Mouse (Mus musculus): ENCODE results near the gene Farp1. TPM values are rescaled to one million over a fixed set of nuclear protein-coding genes. Genes with fewer than 3 reads are reported as not detected.

Farp1 gene
- total and polyA plus RNA-seq, 3 experiments, result 0.01 to 0.27 TPM; not detected in 1

DNA sequence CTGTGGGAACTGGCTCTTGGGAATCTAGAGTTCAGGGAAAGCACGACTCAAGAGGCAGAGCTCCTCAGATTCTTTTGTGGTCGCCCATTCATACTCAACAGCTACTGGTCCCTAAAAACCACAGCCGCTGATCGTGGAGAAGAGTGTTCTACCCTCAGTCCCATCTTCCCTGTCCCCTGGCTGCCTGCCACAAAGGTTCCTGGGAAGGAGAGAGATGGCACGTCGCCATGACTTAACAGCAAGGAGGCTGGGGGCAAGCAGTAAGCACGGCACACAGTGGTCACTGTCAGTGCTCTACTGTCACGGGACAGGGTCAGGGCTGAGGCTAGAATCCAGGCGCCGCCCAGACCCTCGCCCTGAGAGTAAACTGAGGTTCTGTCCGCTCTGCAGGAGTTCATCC lies 240.0 kb downstream of the Farp1 start:
- no peak overlapping the region for H3K4me3 ChIP-seq (ENCODE audit: low read depth, low read length)
- TF ChIP-seq CTCF (IDR thresholded peaks at IDR 0.05; ENCODE audit: low read depth, low read length) (no peak), TAL1 (conservative IDR thresholded peaks at IDR 0.05; ENCODE audit: low read depth, low read length) (no peak), GATA1 (IDR thresholded peaks at IDR 0.05; ENCODE audit: borderline replicate concordance, low read length) (no peak), POLR2AphosphoS5 (IDR thresholded peaks at IDR 0.05; ENCODE audit: insufficient replicate concordance, low read depth, low read length) (no peak), GATA2 (IDR thresholded peaks at IDR 0.05; ENCODE audit: borderline replicate concordance, low read depth, low read length) (no peak)
- no peaks in the 10 kb centered on the region for H3K36me3 ChIP-seq (replicated peaks)
- DNase-seq (ENCODE audit: low spot score), result no peak
- no peak for ATAC-seq (ENCODE audit: extremely low read depth, insufficient number of reproducible peaks, low FRiP score, poor library complexity, severe bottlenecking)
- H3K9me3 ChIP-seq (replicated peaks), result no peaks in the 10 kb centered on the region
- peaks cover 34% of the 10 kb centered on the region for H3K27me3 ChIP-seq (ENCODE audit: insufficient read depth, low read length)
- peaks cover 6% of the 10 kb centered on the region for H3K4me1 ChIP-seq (ENCODE audit: insufficient read depth, low read depth, low read length)

DNA sequence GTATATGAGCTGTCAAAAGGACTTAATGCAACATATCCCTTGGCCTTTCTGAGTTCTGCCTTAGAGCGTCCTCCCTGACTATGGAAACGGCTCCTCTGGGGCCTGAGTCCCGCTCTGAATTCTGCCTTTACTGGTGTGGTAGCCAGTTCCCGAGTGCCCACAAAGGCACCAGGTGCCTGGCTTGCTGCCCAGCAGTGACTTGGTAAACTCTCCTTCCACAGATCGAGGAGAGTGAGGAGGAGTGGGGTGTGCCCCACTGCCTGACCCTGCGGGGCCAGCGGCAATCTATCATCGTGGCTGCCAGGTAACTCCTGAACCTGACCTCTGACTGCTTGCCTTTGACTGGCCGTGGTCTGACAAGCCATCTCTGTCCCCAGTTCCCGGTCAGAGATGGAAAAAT lies 241.0 kb downstream of the Farp1 start:
- ATAC-seq (ENCODE audit: extremely low read depth, insufficient number of reproducible peaks, low FRiP score, poor library complexity, severe bottlenecking), result no peak
- no peak for TF ChIP-seq GATA2 (IDR thresholded peaks at IDR 0.05; ENCODE audit: borderline replicate concordance, low read depth, low read length)
- no peak for TF ChIP-seq GATA1 (IDR thresholded peaks at IDR 0.05; ENCODE audit: borderline replicate concordance, low read length)
- TF ChIP-seq POLR2AphosphoS5 (IDR thresholded peaks at IDR 0.05; ENCODE audit: insufficient replicate concordance, low read depth, low read length), result no peak
- H3K36me3 ChIP-seq (replicated peaks), result peaks cover 2% of the 10 kb centered on the region

DNA sequence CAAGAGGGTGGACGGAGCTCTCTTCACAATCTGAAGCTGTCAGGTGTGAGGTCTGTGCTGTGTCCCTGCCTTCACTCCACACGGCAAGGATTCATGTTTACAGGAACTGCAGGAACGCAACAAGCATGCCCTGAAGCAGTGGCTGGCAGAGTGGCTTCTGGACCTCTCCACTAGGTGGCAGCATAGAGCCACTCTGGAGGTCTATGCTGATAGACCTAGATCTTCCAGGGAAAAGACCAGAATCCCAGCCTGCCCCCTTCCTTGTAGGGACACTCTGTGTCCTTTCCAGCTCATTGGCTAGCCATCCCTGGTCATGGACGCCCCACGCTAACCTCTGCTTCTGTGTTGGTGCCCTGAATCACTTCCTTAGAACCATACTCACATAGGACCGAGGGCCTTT lies 244.1 kb downstream of the Farp1 start:
- peak; percentile 70 for ATAC-seq (ENCODE audit: extremely low read depth, insufficient number of reproducible peaks, low FRiP score, poor library complexity, severe bottlenecking)
- no peaks in the 10 kb centered on the region for H3K9me3 ChIP-seq (replicated peaks)
- TF ChIP-seq CTCF (IDR thresholded peaks at IDR 0.05; ENCODE audit: low read depth, low read length) (peak; percentile 99), GATA1 (IDR thresholded peaks at IDR 0.05; ENCODE audit: borderline replicate concordance, low read length) (no peak)
- peak; percentile 78 for DNase-seq (ENCODE audit: low spot score)
- peaks cover 27% of the 10 kb centered on the region for H3K36me3 ChIP-seq (replicated peaks)
- H3K27me3 ChIP-seq (ENCODE audit: insufficient read depth, low read length), result peaks cover 23% of the 10 kb centered on the region
- H3K4me3 ChIP-seq (ENCODE audit: low read depth, low read length), result no peak overlapping the region
- H3K4me1 ChIP-seq (ENCODE audit: insufficient read depth, low read depth, low read length), result peaks cover 8% of the 10 kb centered on the region

More for the DNA sequence above, 241.0 kb downstream of the Farp1 start:
- H3K27me3 ChIP-seq (ENCODE audit: insufficient read depth, low read length), result peaks cover 32% of the 10 kb centered on the region
- H3K4me1 ChIP-seq (ENCODE audit: insufficient read depth, low read depth, low read length), result peaks cover 8% of the 10 kb centered on the region
- H3K9me3 ChIP-seq (replicated peaks), result no peaks in the 10 kb centered on the region
- no peak for DNase-seq (ENCODE audit: low spot score)
- no peak overlapping the region for H3K4me3 ChIP-seq (ENCODE audit: low read depth, low read length)

DNA sequence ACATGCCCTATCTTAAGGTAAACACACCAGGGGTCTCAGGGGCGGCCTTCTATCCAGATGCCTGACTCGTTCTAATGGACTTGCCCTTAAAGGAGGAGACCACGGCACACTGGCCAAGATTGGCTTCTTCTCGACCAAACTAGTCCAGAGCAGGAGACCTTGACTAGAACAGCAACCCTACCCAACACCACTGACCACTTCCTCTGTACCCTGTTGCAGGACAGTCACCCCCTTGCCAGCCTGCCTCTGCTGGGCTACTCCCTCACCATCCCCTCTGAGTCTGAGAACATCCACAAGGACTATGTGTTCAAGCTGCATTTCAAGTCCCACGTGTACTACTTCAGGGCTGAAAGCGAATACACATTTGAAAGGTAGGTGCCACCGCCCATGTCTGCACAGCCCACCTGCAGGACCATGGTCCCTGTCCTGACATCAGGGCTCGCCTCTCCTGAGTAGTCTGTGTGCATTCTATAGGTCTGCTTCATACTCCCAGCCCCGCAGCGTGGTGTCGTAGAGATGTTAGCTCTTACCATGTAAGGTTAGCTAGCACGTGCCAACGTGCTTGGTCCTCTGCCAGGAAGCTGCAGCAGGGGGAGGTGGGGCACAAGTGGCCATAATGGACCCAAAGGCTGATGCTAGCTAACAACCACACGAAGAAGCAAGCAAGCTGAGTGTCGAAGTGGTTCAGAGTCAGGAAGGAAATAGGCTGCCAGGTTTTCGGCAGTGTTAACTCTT lies 245.8 kb downstream of the Farp1 start:
- H3K27me3 ChIP-seq (ENCODE audit: insufficient read depth, low read length), result peaks cover 16% of the 10 kb centered on the region
- no peak overlapping the region for H3K4me3 ChIP-seq (ENCODE audit: low read depth, low read length)
- no peak for ATAC-seq (ENCODE audit: extremely low read depth, insufficient number of reproducible peaks, low FRiP score, poor library complexity, severe bottlenecking)
- no peak for DNase-seq (ENCODE audit: low spot score)
- TF ChIP-seq GATA1 (IDR thresholded peaks at IDR 0.05; ENCODE audit: borderline replicate concordance, low read length), result no peak
- TF ChIP-seq TAL1 (conservative IDR thresholded peaks at IDR 0.05; ENCODE audit: low read depth, low read length), result no peak
- no peak for TF ChIP-seq GATA2 (IDR thresholded peaks at IDR 0.05; ENCODE audit: borderline replicate concordance, low read depth, low read length)
- TF ChIP-seq CTCF (IDR thresholded peaks at IDR 0.05; ENCODE audit: low read depth, low read length), result no peak
- no peak for TF ChIP-seq POLR2AphosphoS5 (IDR thresholded peaks at IDR 0.05; ENCODE audit: insufficient replicate concordance, low read depth, low read length)
- no peaks in the 10 kb centered on the region for H3K9me3 ChIP-seq (replicated peaks)
- peaks cover 43% of the 10 kb centered on the region for H3K36me3 ChIP-seq (replicated peaks)
- peaks cover 8% of the 10 kb centered on the region for H3K4me1 ChIP-seq (ENCODE audit: insufficient read depth, low read depth, low read length)

DNA sequence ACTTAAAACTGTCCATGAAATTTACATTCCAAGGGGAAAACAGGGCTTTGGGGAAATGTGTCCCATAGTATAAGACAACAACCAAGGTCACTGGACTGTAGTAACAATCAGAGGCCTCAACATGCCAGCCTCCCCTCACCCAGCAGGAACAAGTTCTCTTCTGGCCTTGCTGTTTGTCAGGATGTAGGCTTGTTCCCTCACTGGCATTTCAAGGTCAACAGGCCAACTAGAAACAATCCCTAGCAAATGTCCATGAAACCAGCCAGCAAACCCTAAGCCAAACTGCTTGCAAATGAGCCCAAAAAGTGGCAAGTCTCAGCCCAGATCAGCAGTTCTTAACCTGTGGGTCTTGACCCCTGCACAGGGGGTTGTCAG lies 246.3 kb downstream of the Farp1 start:
- Histone ChIP-seq H3K9me3 (replicated peaks) (no peaks in the 10 kb centered on the region), H3K4me3 (ENCODE audit: low read depth, low read length) (no peak overlapping the region), H3K27me3 (ENCODE audit: insufficient read depth, low read length) (peaks cover 12% of the 10 kb centered on the region), H3K36me3 (replicated peaks) (peaks cover 49% of the 10 kb centered on the region), H3K4me1 (ENCODE audit: insufficient read depth, low read depth, low read length) (peaks cover 8% of the 10 kb centered on the region)
- no peak for ATAC-seq (ENCODE audit: extremely low read depth, insufficient number of reproducible peaks, low FRiP score, poor library complexity, severe bottlenecking)
- no peak for DNase-seq (ENCODE audit: low spot score)
- TF ChIP-seq GATA2 (IDR thresholded peaks at IDR 0.05; ENCODE audit: borderline replicate concordance, low read depth, low read length) (no peak), CTCF (IDR thresholded peaks at IDR 0.05; ENCODE audit: low read depth, low read length) (no peak), POLR2AphosphoS5 (IDR thresholded peaks at IDR 0.05; ENCODE audit: insufficient replicate concordance, low read depth, low read length) (no peak), TAL1 (conservative IDR thresholded peaks at IDR 0.05; ENCODE audit: low read depth, low read length) (no peak), GATA1 (IDR thresholded peaks at IDR 0.05; ENCODE audit: borderline replicate concordance, low read length) (no peak)

DNA sequence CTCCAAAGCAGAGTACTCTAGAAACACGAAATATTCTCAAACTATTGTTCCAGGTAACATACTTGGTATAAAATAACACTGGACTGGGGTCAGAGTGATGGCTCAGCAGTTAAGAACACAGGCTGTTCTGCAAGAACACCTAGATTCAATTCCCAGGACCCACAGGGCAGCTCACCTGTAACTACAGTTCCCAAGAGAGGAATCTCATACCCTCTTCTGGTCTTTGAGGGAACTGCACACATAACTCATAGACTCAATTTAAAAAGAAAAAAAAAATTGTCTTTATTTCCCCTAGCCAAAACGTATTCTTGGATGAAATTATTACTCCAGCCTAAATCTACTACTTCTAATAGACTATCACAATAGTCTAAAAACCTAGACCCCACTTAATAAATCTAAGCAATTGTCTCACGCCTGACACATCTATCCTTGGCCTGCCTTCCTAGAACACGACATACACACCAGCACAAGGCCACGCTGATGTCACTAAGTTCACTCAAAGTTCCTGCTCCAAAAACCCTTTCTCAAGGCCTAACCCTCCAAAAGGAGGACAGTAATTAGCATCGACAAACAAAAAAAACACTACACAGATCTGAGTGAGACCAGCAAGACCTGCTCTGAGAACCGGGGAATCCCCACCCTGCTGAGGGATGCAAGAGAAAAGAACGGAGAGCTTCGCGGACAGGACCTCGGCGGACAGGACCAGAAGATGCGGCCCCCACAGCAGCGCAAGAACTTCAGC lies 250.6 kb downstream of the Farp1 start:
- Histone ChIP-seq H3K36me3 (replicated peaks) (peaks cover 80% of the 10 kb centered on the region), H3K9me3 (replicated peaks) (no peaks in the 10 kb centered on the region), H3K4me3 (ENCODE audit: low read depth, low read length) (no peak overlapping the region), H3K4me1 (ENCODE audit: insufficient read depth, low read depth, low read length) (peaks cover 8% of the 10 kb centered on the region), H3K27me3 (ENCODE audit: insufficient read depth, low read length) (no peaks in the 10 kb centered on the region)
- ATAC-seq (ENCODE audit: extremely low read depth, insufficient number of reproducible peaks, low FRiP score, poor library complexity, severe bottlenecking) (no peak), DNase-seq (ENCODE audit: low spot score) (no peak)
- TF ChIP-seq GATA2 (IDR thresholded peaks at IDR 0.05; ENCODE audit: borderline replicate concordance, low read depth, low read length) (no peak), CTCF (IDR thresholded peaks at IDR 0.05; ENCODE audit: low read depth, low read length) (no peak), POLR2AphosphoS5 (IDR thresholded peaks at IDR 0.05; ENCODE audit: insufficient replicate concordance, low read depth, low read length) (no peak), GATA1 (IDR thresholded peaks at IDR 0.05; ENCODE audit: borderline replicate concordance, low read length) (no peak), TAL1 (conservative IDR thresholded peaks at IDR 0.05; ENCODE audit: low read depth, low read length) (no peak)

All from G1E (cell line).